Mouse (Mus musculus) cerebellum, postnatal 14 days (tissue): ENCODE results near the gene Vdac2.

Experiments used
- DNase-seq, 2 experiments: peaks; one replicate each; pipeline ENCODE4 v3.0.0; 2021; ENCODE audit warnings: mixed read lengths in 2 of 2

The Vdac2 gene

GRCm38 (mm10) chr14:21853456-21854109 lies 28.5 kb downstream of the Vdac2 start:
- DNase-seq, result peak; percentile 82 to 88

- DNase-seq, result no peak
These were observed 29.2 kb downstream of the Vdac2 start for GRCm38 (mm10) chr14:21854271-21854670.

- DNase-seq, result no peak
These were observed 30.9 kb downstream of the Vdac2 start for GRCm38 (mm10) chr14:21855961-21856360.

GRCm38 (mm10) chr14:21856886-21857285 lies 31.8 kb downstream of the Vdac2 start:
- DNase-seq, result no peak

- peak in 1 of 2 experiments; percentile 4 for DNase-seq
These were observed 41.3 kb downstream of the Vdac2 start for GRCm38 (mm10) chr14:21866291-21866690.

GRCm38 (mm10) chr14:21866816-21867215 lies 41.8 kb downstream of the Vdac2 start:
- no peak for DNase-seq

- no peak for DNase-seq
These were observed 65.4 kb downstream of the Vdac2 start for GRCm38 (mm10) chr14:21890430-21890829.

GRCm38 (mm10) chr14:21891581-21892340 lies 66.7 kb downstream of the Vdac2 start:
- DNase-seq, result no peak

- DNase-seq, result no peak
These were observed 67.3 kb downstream of the Vdac2 start for GRCm38 (mm10) chr14:21892341-21892659.
